Mouse (Mus musculus): ENCODE data around the gene 4930555G01Rik. TPM values are rescaled to one million over a fixed set of nuclear protein-coding genes. Genes with fewer than 3 reads are reported as not detected.
"Not testable (repeated sequence)": the region's sequence is repeated elsewhere in the genome, so short reads cannot be mapped to it uniquely, and the experiment has no call there.

4930555G01Rik gene
- not detected in 2 replicates for polyA plus RNA-seq (2012; rRNA removed)

GRCm38 (mm10) chr14:5050329-5050728, at the start of gene 4930555G01Rik:
Gene 4930555G01Rik, plus strand, starts transcription at chr14:5050629.
- not testable (repeated sequence) for H3K36me3 ChIP-seq (ENCODE audit: control insufficient read depth, insufficient read depth, low read length); H3K27ac ChIP-seq (ENCODE audit: insufficient read depth, low read depth, low read length); H3K27me3 ChIP-seq (ENCODE audit: control insufficient read depth, insufficient read depth, low read length); H3K4me3 ChIP-seq (ENCODE audit: low read depth, low read length); H3K4me1 ChIP-seq (ENCODE audit: control insufficient read depth, insufficient read depth, insufficient read length, low read length)
- WGBS: no CpG with 5 or more reads among the region's 3 CpGs

- H3K4me1 ChIP-seq (ENCODE audit: control insufficient read depth, insufficient read depth, insufficient read length, low read length); H3K36me3 ChIP-seq (ENCODE audit: control insufficient read depth, insufficient read depth, low read length); H3K4me3 ChIP-seq (ENCODE audit: low read depth, low read length); H3K27me3 ChIP-seq (ENCODE audit: control insufficient read depth, insufficient read depth, low read length); H3K27ac ChIP-seq (ENCODE audit: insufficient read depth, low read depth, low read length): not testable (repeated sequence)
- WGBS: 77% methylated on average over 1 of the region's 2 CpGs
These were observed 34.8 kb upstream of the 4930555G01Rik start, which contains the start of gene Gm3298 for GRCm38 (mm10) chr14:5015591-5015990. Gene Gm3298, plus strand, starts transcription at chr14:5015891.

GRCm38 (mm10) chr14:5070611-5071490, 20.4 kb downstream of the 4930555G01Rik start, which contains the start of gene Gm8281:
Gene Gm8281, plus strand, starts transcription at chr14:5071040.
- H3K4me1 ChIP-seq (ENCODE audit: control insufficient read depth, insufficient read depth, insufficient read length, low read length); H3K36me3 ChIP-seq (ENCODE audit: control insufficient read depth, insufficient read depth, low read length); H3K27ac ChIP-seq (ENCODE audit: insufficient read depth, low read depth, low read length); H3K4me3 ChIP-seq (ENCODE audit: low read depth, low read length); H3K27me3 ChIP-seq (ENCODE audit: control insufficient read depth, insufficient read depth, low read length): not testable (repeated sequence)
- 1% methylated on average over 37 of the region's 63 CpGs for WGBS

Other genes with a start within 250 kb of the 4930555G01Rik start
- gene Gm3269, start 212.5 kb upstream of the 4930555G01Rik start, polyA plus RNA-seq (2012; rRNA removed): not detected in 2 replicates
- gene Gm3264, start 195.1 kb upstream of the 4930555G01Rik start, polyA plus RNA-seq (2012; rRNA removed): not detected in 2 replicates
- not detected in 2 replicates for gene Gm3278, start 158.2 kb upstream of the 4930555G01Rik start, polyA plus RNA-seq (2012; rRNA removed)
- not detected in 2 replicates for gene Gm8297, start 66.7 kb upstream of the 4930555G01Rik start, polyA plus RNA-seq (2012; rRNA removed)
- gene Gm3298, start 34.7 kb upstream of the 4930555G01Rik start, polyA plus RNA-seq (2012; rRNA removed): not detected in 2 replicates
- gene Gm8281, start 20.4 kb downstream of the 4930555G01Rik start, polyA plus RNA-seq (2012; rRNA removed): not detected in 2 replicates
- not detected in 2 replicates for gene Gm8279, start 80.9 kb downstream of the 4930555G01Rik start, polyA plus RNA-seq (2012; rRNA removed)
- gene Gm3317, start 113.9 kb downstream of the 4930555G01Rik start, polyA plus RNA-seq (2012; rRNA removed): not detected in 2 replicates
- not detected in 2 replicates for gene Gm8271, start 135.2 kb downstream of the 4930555G01Rik start, polyA plus RNA-seq (2012; rRNA removed)
- not detected in 2 replicates for gene Gm3526, start 210.0 kb downstream of the 4930555G01Rik start, polyA plus RNA-seq (2012; rRNA removed)